Mouse (Mus musculus) hindbrain, embryonic 16.5 days (tissue): ENCODE data around the gene Slc25a23. TPM values are rescaled to one million over a fixed set of nuclear protein-coding genes. Genes with fewer than 3 reads are reported as not detected.

ENCODE experiments used
- ATAC-seq: fragments of 200-750 bp; cut with Nextera tagmentation; 2 replicates; pipeline ENCODE4 v1.8.0; 2017; ENCODE audit warnings: moderate TSS enrichment, moderate library complexity
- H3K27ac ChIP-seq: fragments of 300-500 bp; sonication (generic); 2 replicates; pipeline ENCODE4 v1.5.1; 2014; ENCODE audit warnings: low read depth, mild to moderate bottlenecking, control low read depth, low read length, moderate library complexity
- H3K27me3 ChIP-seq: fragments of 300-500 bp; sonication (generic); replicated peaks from 2 replicates; pipeline ENCODE4 v1.6.1; 2014; ENCODE audit warnings: low read length; ENCODE audit not compliant: control insufficient read depth, insufficient read depth
- H3K36me3 ChIP-seq: fragments of 300-500 bp; sonication (generic); 2 replicates; pipeline ENCODE4 v1.6.1; 2014; ENCODE audit warnings: mild to moderate bottlenecking, low read length, moderate library complexity, mixed read lengths; ENCODE audit not compliant: control insufficient read depth, insufficient read depth
- H3K4me1 ChIP-seq: fragments of 300-500 bp; sonication (generic); 2 replicates; pipeline ENCODE4 v1.6.1; 2014; ENCODE audit warnings: low read depth, low read length; ENCODE audit not compliant: control insufficient read depth, insufficient read depth
- H3K4me2 ChIP-seq: fragments of 300-500 bp; sonication (generic); 2 replicates; pipeline ENCODE4 v1.6.1; 2014; ENCODE audit warnings: mild to moderate bottlenecking, low read length, control low read depth, moderate library complexity
- H3K4me3 ChIP-seq: fragments of 300-500 bp; sonication (generic); 2 replicates; pipeline ENCODE4 v1.5.1; 2014; ENCODE audit warnings: mild to moderate bottlenecking, low read length, control low read depth, moderate library complexity
- H3K9ac ChIP-seq: fragments of 300-500 bp; sonication (generic); 2 replicates; pipeline ENCODE4 v1.6.1; 2014; ENCODE audit warnings: low read depth, mild to moderate bottlenecking, control low read depth, low read length, moderate library complexity
- H3K9me3 ChIP-seq: fragments of 300-500 bp; sonication (generic); 2 replicates; pipeline ENCODE4 v1.6.1; 2014; ENCODE audit warnings: mild to moderate bottlenecking, low read length, moderate library complexity; ENCODE audit not compliant: control insufficient read depth
- whole genome bisulfite sequencing: fragments of 180-500 bp; shearing (Covaris S2); extraction: QIAGEN DNeasy Blood & Tissue Kit; methylation state at CpG from one replicate; pipeline ENCODE4 v1.1.7; 2014; 5-methylcytosine and 5-hydroxymethylcytosine counted together
- polyA plus RNA-seq: library from polyadenylated mRNA; unstranded; fragments of >200 nt; fragmentation: Nextera tagmentation; extraction: Ambion mirVana; gene quantifications from 2 replicates; pipeline ENCODE4 v1.2.1, GENCODE M21; 2015

Gene Slc25a23
- polyA plus RNA-seq, 1 experiment from 2014 or later = 44.7 TPM

GRCm38 (mm10) chr17:57038978-57039377, 20.7 kb downstream of the Slc25a23 start:
- Histone ChIP-seq H3K9me3 (no peaks in the 10 kb centered on the region), H3K9ac (no peak overlapping the region), H3K27ac (no peak overlapping the region), H3K4me2 (no peak overlapping the region), H3K4me1 (no peaks in the 10 kb centered on the region), H3K36me3 (no peaks in the 10 kb centered on the region), H3K4me3 (no peak overlapping the region), H3K27me3 (peaks cover 6% of the 10 kb centered on the region; the same call in 1 of the 2 replicates)
- ATAC-seq = no peak
- WGBS = 44% methylated on average over 8 of the region's 8 CpGs

GRCm38 (mm10) chr17:57032854-57033253, 26.8 kb downstream of the Slc25a23 start:
- Histone ChIP-seq H3K4me3 (no peak overlapping the region), H3K27ac (no peak overlapping the region), H3K9me3 (no peaks in the 10 kb centered on the region), H3K36me3 (peaks cover 3% of the 10 kb centered on the region; the same call in 1 of the 2 replicates), H3K4me2 (peak overlapping the region; percentile 64; the same call in 1 of the 2 replicates), H3K27me3 (no peaks in the 10 kb centered on the region), H3K4me1 (peaks cover 19% of the 10 kb centered on the region), H3K9ac (no peak overlapping the region)
- WGBS = 90% methylated on average over 4 of the region's 4 CpGs
- ATAC-seq = no peak

GRCm38 (mm10) chr17:57031661-57032420, 27.8 kb downstream of the Slc25a23 start:
- Histone ChIP-seq H3K4me2 (peak overlapping the region; percentile 64), H3K27ac (peak overlapping the region; percentile 83), H3K36me3 (peaks cover 9% of the 10 kb centered on the region; the same call in 1 of the 2 replicates), H3K27me3 (no peaks in the 10 kb centered on the region), H3K9me3 (no peaks in the 10 kb centered on the region), H3K9ac (peak overlapping the region; percentile 58), H3K4me3 (peak overlapping the region; percentile 46), H3K4me1 (peaks cover 19% of the 10 kb centered on the region)
- under 1% methylated on average over 34 of the region's 38 CpGs for WGBS
- ATAC-seq = peak; percentile 98

- ATAC-seq = no peak
- peak within 1 kb of the TSS; percentile 99 for H3K9ac ChIP-seq
- no peaks in the 10 kb centered on the region for H3K9me3 ChIP-seq
- WGBS = under 1% methylated on average over 68 of the region's 99 CpGs
- peaks cover 19% of the 10 kb centered on the region for H3K4me1 ChIP-seq
- H3K4me2 ChIP-seq = peak within 1 kb of the TSS; percentile 91
- peak within 1 kb of the TSS; percentile 97 for H3K4me3 ChIP-seq
- peak within 1 kb of the TSS; percentile 97 for H3K27ac ChIP-seq
- no peaks in the 10 kb centered on the region for H3K27me3 ChIP-seq
- peaks cover 14% of the 10 kb centered on the region; the same call in 1 of the 2 replicates for H3K36me3 ChIP-seq
These were observed 28.6 kb downstream of the Slc25a23 start, which contains the start of gene Khsrp for GRCm38 (mm10) chr17:57030931-57031660. Gene Khsrp, minus strand, starts transcription at chr17:57031522.

- Histone ChIP-seq H3K36me3 (peaks cover 23% of the 10 kb centered on the region), H3K4me3 (peak overlapping the region; percentile 97), H3K9me3 (no peaks in the 10 kb centered on the region), H3K4me1 (peaks cover 19% of the 10 kb centered on the region), H3K9ac (peak overlapping the region; percentile 39), H3K4me2 (peak overlapping the region; percentile 91), H3K27me3 (no peaks in the 10 kb centered on the region), H3K27ac (no peak overlapping the region)
- 53% methylated on average over 8 of the region's 8 CpGs for WGBS
- ATAC-seq = no peak
These were observed 30.0 kb downstream of the Slc25a23 start for GRCm38 (mm10) chr17:57029691-57030090.

DNA sequence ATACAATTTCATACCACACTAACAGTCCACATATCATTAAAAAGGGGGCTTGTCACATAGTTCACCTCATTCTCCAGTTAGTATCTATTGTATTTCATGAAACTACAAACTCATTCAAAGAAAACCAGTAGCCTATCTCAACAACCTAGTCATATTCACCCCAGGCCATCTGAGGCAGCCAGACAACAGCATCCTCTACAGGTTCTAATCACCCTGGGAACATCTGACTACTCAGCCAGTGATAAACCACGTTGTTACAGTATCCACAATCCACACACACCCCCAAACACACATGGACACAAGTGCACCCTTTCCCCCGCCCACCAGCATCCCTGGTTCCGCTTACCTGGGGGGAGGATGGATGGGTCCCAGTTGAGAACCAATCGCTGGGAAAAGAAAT, 32.2 kb downstream of the Slc25a23 start:
- no peak overlapping the region for H3K27ac ChIP-seq
- no peak for ATAC-seq
- no peak overlapping the region for H3K9ac ChIP-seq
- H3K4me1 ChIP-seq = peaks cover 17% of the 10 kb centered on the region
- H3K27me3 ChIP-seq = no peaks in the 10 kb centered on the region
- H3K36me3 ChIP-seq = peaks cover 44% of the 10 kb centered on the region
- H3K4me2 ChIP-seq = no peak overlapping the region
- H3K9me3 ChIP-seq = no peaks in the 10 kb centered on the region
- WGBS = 91% methylated on average over 4 of the region's 4 CpGs
- no peak overlapping the region for H3K4me3 ChIP-seq

DNA sequence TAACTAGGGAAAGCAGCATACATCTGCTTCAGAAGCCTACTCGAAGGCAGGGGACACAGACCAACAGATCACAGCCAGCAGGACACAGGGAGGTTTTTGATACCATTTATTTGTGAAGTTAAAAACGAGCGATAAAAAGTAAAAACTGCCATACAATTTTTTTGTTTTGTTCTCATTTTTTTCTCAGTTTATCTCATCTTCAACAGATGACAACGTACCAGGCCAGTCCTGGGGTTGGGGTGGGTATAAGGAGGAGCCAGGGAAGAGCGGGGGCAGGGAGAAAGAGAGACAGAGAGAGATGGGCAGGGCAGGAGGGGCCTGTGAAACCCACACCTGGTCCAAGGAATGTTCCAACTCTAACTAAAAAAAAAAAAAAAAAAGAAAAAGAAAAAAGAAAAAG, 38.7 kb downstream of the Slc25a23 start:
- no peak for ATAC-seq
- Histone ChIP-seq H3K4me2 (no peak overlapping the region), H3K9me3 (no peaks in the 10 kb centered on the region), H3K27me3 (no peaks in the 10 kb centered on the region), H3K4me1 (no peaks in the 10 kb centered on the region), H3K9ac (no peak overlapping the region), H3K4me3 (no peak overlapping the region), H3K27ac (no peak overlapping the region), H3K36me3 (peaks cover 44% of the 10 kb centered on the region)
- 88% methylated on average over 5 of the region's 5 CpGs for WGBS

- Histone ChIP-seq H3K9me3 (no peaks in the 10 kb centered on the region), H3K27ac (no peak overlapping the region), H3K4me2 (no peak overlapping the region), H3K4me1 (no peaks in the 10 kb centered on the region), H3K9ac (no peak overlapping the region), H3K36me3 (peaks cover 36% of the 10 kb centered on the region), H3K27me3 (no peaks in the 10 kb centered on the region), H3K4me3 (no peak overlapping the region)
- no peak for ATAC-seq
- 92% methylated on average over 2 of the region's 2 CpGs for WGBS
These were observed 40.0 kb downstream of the Slc25a23 start for GRCm38 (mm10) chr17:57019693-57020092.

DNA sequence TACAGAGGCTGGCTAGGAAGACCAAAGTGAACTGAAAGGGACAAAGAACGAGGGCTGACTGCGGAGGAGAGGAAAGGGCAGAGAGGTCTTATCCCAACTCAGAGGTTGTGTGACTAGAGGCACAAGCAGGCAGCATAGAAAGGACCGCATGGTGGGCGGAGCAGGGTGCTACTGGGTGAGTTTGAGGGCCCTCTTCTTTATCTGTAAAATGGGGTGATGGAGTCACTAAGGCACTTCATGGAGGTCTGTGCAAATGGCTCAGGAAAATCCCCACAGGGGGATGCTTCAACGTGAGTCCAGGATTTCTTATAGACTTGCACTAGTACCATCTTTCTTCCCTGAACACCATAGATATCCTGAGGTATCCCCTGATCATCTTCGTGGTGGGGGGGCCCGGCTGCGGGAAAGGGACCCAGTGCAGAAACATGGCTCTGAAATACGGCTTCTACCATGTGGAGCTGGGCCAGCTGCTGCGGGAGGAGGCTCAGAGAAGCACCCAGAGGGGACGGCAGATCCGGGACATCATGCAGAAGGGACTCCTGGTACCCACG, 47.3 kb downstream of the Slc25a23 start:
- no peaks in the 10 kb centered on the region for H3K27me3 ChIP-seq
- H3K4me1 ChIP-seq = peaks cover 18% of the 10 kb centered on the region
- H3K4me3 ChIP-seq = peak overlapping the region; percentile 81
- H3K36me3 ChIP-seq = peaks cover 9% of the 10 kb centered on the region
- ATAC-seq = no peak
- 71% methylated on average over 13 of the region's 13 CpGs for WGBS
- H3K27ac ChIP-seq = peak overlapping the region; percentile 97
- no peaks in the 10 kb centered on the region for H3K9me3 ChIP-seq
- peak overlapping the region; percentile 76 for H3K4me2 ChIP-seq
- H3K9ac ChIP-seq = peak overlapping the region; percentile 84; the same call in 1 of the 2 replicates
